Mouse (Mus musculus) right cerebral cortex, postnatal 4 days (tissue): ENCODE measurements around the gene Gbx2.

ENCODE experiments used
- DNase-seq: peaks from one replicate; pipeline ENCODE4 v3.0.0-alpha.2; 2022

The Gbx2 gene

GRCm38 (mm10) chr1:89931120-89931519, at the start of gene Gbx2:
TSS of gene Gbx2 (minus strand) at chr1:89931179.
- no peak for DNase-seq

GRCm38 (mm10) chr1:89977261-89977660, 46.3 kb upstream of the Gbx2 start:
- DNase-seq, result no peak

GRCm38 (mm10) chr1:89976411-89976810, 45.4 kb upstream of the Gbx2 start:
- DNase-seq, result no peak

GRCm38 (mm10) chr1:89974541-89974940, 43.6 kb upstream of the Gbx2 start:
- no peak for DNase-seq

GRCm38 (mm10) chr1:89971848-89972247, 40.9 kb upstream of the Gbx2 start:
- DNase-seq, result no peak

GRCm38 (mm10) chr1:89969714-89970110, 38.7 kb upstream of the Gbx2 start:
- DNase-seq, result no peak

- peak; percentile 19 for DNase-seq
Observed at GRCm38 (mm10) chr1:89969072-89969713, 38.2 kb upstream of the Gbx2 start.

GRCm38 (mm10) chr1:89968111-89968851, 37.3 kb upstream of the Gbx2 start:
- peak; percentile 70 for DNase-seq

- DNase-seq, result peak; percentile 25
Observed at GRCm38 (mm10) chr1:89967585-89967984, 36.6 kb upstream of the Gbx2 start.

- no peak for DNase-seq
Observed at GRCm38 (mm10) chr1:89964426-89964825, 33.4 kb upstream of the Gbx2 start.

- DNase-seq, result no peak
Observed at GRCm38 (mm10) chr1:89963296-89963695, 32.3 kb upstream of the Gbx2 start.

GRCm38 (mm10) chr1:89962092-89962491, 31.1 kb upstream of the Gbx2 start:
- DNase-seq, result no peak

- no peak for DNase-seq
Observed at GRCm38 (mm10) chr1:89959393-89959792, 28.4 kb upstream of the Gbx2 start.

GRCm38 (mm10) chr1:89943202-89943601, 12.2 kb upstream of the Gbx2 start:
- DNase-seq, result peak; percentile 80

GRCm38 (mm10) chr1:89942395-89942976, 11.5 kb upstream of the Gbx2 start:
- no peak for DNase-seq

GRCm38 (mm10) chr1:89941701-89942381, 10.9 kb upstream of the Gbx2 start:
- DNase-seq, result peak; percentile 50

GRCm38 (mm10) chr1:89940961-89941524, 10.1 kb upstream of the Gbx2 start:
- no peak for DNase-seq

GRCm38 (mm10) chr1:89939981-89940726, 9.2 kb upstream of the Gbx2 start:
- DNase-seq, result peak; percentile 70

- no peak for DNase-seq
Observed at GRCm38 (mm10) chr1:89939596-89939960, 8.6 kb upstream of the Gbx2 start.

- no peak for DNase-seq
Observed at GRCm38 (mm10) chr1:89938884-89939595, 8.1 kb upstream of the Gbx2 start.

- DNase-seq, result no peak
Observed at GRCm38 (mm10) chr1:89935493-89936348, 4.7 kb upstream of the Gbx2 start.
